Mouse (Mus musculus) brain, adult 2 months (tissue): ENCODE measurements around the gene Bad.

Experiments used
- DNase-seq: peaks from one replicate; pipeline ENCODE4 v3.0.0; 2011; ENCODE audit warnings: low read depth, low spot score

The Bad gene

DNA sequence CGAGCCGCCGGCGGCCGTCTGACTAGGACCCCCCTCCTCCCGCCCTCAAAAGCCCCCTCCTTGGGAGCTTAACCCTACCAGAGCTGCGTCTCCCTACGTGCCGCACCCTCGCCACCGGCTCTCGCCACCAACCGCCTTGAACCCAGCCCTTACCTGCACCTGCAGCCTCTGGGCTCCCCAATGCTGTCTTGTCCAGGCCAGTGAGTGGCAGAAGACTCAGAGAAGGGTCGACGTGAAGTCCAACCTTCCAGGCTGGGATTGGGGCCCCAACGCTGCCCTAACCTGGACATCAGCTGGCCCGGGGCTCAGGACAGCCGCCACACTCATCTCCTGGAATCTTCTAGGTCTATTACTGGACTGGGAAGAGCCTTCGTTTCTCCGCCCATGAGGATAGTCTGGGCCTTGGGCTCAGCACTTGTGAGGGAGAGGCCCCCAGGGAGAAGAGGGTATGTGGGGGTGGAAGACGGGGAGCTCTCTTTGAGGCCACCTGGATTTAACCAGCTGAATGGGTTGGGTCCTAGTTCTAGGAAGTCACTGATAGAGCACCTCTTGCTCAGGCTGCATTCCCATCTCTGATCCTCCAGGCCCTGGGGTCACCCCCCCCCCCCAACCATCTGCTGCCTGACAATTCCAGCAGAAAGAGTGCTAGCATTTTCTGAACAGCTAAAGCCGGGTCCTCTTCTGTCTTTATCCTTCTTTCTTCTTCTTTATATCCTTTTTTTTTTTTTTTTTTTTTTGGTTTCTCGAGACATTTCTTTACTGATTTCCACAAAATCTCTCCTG is 7.3 kb upstream of the Bad start, which contains the start of gene Kcnk4:
Gene Kcnk4 (minus strand): TSS at position 321 of the 783 bp plus-strand sequence.
- peak; percentile 44 for DNase-seq

DNA sequence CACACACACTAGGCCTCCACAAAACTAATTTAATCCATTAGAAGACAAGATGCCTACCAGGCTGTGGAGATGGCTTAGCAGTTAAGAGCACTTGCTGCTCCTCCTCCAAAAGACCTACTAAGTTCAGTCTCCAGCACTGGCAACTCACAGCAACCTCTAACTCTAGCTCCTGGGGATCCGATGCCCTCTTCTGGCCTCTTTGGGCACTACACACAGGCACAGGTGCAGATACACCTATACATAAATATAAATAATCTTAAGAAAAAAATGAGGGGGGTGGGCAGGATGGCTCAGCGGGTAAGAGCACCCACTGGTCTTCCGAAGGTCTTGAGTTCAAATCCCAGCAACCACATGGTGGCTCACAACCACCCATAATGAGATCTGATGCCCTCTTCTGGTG is 5.4 kb upstream of the Bad start:
- no peak for DNase-seq

DNA sequence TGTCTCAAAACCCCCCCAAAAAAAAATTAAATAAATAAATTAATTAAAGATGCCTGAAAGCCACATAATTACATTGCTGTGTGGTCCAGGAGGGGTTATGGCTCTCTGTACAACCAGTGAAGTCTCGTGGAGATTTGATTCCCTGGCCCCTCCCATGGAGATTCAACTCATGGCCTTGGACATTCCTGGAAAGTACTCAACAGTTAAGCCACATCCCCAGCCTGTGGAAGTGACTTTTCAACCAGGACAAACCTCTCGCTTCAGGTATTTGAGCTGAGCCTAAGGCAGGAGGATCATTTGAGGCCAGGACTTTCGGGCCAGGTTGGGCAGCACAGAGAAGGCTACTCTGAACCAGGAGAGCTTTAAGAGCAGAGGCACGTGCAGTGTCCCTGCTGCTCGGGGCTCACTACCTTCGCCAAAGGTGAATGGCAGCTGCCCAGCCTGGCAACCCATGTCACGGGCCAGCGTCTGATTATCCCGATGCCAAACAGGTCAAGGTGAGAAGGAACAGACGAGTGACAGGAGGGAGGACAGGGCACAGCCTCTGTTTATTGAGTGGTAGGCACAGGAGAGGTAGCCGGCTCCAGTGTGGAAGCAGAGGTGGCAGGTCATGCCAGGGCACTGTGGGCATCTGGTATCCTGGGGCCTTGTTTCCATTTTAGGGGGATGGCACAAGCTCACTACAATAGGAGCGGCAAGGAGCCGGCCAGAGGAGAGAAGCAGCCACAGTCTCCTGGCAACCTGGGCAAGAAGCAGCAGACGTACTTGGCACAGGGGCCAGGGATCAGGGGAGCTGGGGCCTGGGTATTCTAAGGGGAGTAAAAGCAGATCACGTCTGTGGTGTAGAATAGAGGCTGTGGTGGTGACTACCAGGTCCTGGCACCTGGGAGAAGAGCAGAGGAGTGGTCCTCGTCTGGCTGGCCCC is 3.9 kb upstream of the Bad start:
- DNase-seq = peak; percentile 63

DNA sequence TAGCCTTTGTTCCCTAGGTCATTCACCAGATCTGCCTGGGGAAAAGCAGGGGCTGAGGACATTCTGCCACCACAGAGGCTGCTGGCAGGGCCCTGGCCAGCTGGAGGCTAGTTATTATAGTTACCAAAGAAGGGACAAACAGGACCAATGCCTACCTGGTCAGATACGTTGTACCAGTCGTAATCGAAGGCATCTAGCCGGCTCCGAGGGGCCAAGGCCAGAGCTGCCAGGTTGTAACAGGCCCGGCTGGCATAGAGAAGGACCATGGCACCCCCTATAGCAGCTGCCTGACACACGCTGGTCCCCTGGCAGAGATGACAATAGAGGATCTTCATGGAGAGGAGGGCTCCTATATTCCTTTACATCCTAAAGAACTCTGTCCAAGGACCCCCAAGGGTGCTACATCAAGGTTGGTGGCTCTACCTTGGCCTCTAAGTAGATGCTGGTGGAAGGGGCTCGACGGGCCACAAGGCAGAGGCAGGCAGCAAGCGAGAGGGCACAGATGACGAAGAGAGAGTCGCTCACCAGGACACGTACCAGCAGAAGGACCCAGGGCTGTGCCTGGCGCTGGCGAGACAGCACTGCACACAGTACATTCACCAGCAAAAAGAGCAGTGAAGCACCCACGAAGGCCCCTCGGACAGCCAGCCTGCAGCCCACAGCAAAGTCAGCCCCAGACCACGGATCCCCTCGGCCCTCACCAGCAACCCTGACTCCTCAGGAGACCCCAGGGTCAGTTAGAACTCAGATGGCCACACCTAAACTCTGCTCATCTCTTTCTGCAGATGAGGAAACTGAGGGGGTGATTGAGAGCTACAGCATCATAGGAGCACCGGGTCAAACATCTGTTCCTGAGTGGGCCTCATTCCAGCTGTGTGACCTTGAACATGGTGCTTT is 2.3 kb upstream of the Bad start:
- DNase-seq = peak; percentile 41

DNA sequence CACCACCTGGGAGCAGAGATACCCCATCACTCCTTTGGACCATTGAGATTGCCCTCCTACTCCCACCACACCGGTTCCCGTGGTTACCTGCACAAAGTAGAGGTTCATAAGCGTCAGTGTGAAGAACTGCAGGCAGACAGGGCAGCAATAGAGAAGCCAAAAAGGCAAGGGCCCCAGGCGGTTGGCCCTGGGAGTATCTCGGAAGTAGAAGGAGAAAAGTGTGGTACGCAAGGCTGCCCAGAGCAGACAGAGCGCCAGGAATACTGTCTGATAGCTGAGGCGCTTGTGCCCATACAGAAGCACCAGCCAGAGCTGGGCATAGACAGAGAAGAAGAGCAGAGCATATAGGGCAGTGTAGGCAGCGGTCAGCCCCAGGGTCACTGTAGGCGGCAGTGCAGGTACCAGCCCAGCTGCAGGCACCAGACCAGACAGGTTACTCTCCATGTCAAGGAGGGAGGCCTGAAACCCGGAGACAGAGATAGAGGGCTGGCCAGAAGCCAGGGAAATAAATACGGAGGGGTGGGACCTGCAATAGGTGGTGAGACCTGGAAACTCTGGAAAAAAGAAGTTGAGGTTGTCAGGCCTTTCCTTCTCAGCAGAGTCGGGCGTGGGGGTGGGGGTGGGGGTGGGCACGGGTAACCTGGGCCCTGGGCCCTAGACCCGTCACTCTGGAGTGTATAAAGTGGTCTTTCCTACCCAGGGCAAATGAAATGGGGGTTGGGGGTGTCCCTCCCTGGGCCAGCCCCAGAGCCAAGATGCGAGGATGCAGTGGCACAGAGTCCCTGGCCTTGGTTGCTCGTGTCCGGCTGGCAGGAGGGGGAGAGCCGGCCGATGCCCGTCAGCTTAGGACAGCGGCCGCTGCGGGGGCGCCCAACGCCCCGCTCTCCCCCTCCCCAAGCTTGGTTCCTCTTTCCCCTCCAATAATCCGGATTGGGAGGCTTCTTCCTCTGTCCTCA is 987 bp upstream of the Bad start:
- DNase-seq = no peak

DNA sequence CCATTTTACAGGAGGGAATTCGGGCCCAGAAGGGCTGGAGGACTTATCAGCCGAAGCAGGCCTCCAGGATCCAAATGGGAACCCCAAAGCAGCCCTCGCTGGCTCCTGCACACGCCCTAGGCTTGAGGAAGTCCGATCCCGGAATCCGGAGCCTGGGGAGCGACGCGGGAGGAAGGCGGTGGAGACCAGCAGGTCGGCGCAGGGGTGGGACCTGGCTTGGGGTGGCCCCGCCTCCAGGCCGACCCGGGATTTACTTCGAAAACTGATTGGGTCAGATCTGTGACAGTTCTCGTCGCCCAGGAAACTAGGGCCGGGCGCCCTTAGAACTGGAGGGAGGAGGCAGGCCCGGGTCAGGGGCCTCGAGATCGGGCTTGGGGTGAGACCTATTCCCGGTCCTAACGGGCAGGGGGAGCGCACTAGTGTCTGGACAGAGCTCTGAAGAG is 609 bp downstream of the Bad start, which contains the start of gene Gpr137:
Gene Gpr137 (minus strand): TSS at position 232 of the 443 bp plus-strand sequence.
- peak; percentile 97 for DNase-seq

DNA sequence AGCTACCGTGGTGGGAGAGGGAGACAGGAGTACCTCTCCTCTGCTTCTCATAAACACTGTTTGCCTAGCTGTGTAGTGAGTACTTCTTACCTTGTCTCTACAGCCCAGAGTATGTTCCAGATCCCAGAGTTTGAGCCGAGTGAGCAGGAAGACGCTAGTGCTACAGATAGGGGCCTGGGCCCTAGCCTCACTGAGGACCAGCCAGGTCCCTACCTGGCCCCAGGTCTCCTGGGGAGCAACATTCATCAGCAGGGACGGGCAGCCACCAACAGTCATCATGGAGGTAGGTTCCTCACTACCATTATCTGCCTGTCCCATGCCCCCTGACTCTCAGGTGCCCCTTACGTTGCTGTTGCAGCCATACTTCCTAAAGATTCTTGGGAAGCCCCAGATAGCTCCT is 1.1 kb downstream of the Bad start:
- no peak for DNase-seq

DNA sequence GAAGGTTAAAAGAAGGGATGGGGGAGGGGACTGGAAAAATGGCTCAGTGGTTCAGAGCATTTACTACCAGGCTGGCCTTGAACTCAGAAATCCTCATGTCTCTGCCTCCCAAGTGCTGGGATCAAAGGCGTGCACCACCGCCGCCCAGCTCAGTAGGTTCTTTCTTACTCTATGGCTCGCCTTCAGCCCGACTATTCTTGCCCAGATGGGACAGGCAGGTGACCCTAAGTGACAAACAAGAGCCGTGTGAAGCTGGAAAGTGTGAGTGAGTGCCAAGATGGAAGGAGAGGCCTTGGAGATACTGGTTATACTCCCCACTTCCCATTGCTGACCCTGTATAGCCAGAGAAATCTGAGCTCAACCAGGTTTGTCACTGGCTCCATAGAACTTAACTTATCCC is 2.0 kb downstream of the Bad start:
- DNase-seq = no peak

DNA sequence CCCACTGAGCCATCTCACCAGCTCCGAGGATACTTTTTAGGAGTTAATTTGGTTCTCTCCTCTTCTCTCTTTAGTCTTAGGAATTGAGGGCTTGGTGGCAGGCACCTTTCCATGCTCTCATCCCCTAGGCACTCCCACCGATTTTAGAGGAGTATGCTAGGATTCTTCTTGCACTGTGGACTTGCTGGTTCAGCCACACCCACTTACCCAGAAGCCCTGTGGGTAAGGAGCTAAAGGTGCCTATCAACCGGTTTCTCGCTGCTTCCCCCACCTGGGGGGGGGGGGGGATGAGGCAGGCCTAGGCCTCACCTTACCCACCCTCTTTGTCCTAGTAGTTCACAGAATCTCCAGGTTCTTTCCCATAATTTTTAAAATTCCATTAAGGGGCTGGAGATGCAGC is 6.1 kb downstream of the Bad start:
- no peak for DNase-seq

DNA sequence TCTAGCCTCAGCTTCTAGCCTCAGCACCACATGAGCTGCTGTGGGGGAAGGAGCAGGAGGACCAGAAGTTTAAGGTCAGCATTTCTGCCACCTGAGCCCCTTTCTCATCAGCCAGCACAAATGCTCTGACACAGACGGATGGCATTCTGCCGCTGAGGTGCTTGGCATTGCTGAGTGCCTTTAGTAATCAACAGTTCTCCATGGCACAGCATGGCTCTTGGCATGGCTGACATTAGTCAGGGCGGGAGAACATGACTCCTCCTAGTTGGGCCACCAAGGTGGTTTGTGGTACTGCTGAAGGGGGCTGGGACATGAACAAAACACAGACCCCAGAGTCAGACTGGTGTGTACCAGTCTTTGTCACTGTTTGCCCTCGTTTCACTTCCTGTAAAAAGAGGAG is 6.5 kb downstream of the Bad start:
- peak; percentile 92 for DNase-seq

DNA sequence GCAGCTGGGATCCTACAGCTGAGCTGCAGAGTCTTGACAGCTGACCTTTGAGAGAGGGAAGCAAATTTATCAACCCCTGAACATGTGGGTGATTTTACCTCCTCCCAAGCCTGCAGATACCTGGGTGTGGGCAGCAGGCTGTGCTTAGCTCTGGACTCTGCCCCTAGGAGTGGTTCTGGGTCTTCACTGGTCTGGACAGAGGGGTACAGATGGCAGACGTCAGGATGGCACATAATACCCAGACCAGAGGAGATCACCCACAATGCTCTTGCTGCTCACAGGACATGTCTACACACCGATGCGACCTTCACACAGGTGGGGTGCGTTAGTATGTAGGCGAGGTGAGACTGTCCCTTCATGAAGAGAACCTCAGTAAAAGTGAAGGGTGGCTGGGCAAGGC is 7.9 kb downstream of the Bad start:
- no peak for DNase-seq

DNA sequence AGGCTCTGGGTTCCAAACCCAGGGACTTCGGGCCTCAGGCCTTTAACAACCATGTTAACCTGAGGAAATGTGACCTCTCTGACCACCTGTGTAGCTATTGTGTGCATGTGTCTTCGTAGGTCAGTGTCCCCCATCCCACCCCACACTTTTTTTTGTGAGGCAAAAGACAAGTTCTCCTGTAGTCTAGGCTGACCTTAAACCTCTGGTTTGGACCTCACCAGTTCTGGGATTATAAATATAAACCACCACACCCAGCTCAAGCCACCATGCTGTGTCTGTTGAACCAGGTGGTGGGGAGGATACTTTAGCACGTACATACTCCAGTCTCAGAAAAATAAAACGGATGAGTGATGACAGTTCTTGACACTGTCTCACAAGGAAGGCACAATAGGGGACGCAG is 8.3 kb downstream of the Bad start:
- no peak for DNase-seq

DNA sequence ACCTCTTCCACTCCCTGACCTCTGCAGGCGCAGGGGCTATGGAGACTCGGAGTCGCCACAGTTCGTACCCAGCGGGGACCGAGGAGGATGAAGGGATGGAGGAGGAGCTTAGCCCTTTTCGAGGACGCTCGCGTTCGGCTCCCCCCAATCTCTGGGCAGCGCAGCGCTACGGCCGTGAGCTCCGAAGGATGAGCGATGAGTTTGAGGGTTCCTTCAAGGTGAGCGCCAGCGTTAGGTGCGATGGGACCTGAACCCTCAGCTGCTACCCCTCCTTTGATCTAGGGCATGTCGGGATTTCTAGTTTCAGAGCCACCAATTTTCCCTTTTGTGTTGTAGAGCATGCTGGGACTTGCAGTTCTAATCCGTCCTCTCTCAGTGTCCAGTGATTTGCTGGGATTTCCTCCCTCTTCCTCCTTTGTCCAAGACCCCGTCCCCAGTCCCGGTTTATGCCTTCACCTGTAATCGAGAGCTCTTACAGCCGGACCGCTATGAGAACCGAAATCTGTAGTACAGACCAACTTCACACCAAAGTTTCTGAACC is 9.0 kb downstream of the Bad start:
- peak; percentile 91 for DNase-seq

DNA sequence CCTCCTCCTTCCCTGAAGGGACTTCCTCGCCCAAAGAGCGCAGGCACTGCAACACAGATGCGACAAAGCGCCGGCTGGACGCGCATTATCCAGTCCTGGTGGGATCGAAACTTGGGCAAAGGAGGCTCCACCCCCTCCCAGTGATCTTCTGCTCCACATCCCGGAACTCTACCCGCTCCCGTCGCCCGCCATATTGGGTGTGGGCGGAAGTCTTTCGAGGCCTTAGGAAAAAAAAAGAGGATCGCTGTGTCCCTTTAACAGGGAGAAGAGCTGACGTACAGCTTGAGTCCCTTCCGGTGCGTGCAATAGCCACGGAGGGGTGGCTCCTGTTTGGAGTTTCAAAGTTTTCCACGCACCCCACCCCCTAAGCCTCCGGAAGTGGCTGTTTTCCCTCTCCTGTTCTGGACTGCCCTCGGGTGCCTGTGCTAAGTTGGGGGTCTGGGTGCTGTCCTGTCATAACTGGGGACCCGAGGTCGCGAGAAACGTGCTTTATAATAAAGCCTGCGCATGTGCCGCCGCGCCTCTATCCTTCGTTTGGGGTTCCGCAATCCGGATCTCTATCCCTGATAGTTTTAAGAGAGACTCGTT is 9.8 kb downstream of the Bad start:
- peak; percentile 98 for DNase-seq

DNA sequence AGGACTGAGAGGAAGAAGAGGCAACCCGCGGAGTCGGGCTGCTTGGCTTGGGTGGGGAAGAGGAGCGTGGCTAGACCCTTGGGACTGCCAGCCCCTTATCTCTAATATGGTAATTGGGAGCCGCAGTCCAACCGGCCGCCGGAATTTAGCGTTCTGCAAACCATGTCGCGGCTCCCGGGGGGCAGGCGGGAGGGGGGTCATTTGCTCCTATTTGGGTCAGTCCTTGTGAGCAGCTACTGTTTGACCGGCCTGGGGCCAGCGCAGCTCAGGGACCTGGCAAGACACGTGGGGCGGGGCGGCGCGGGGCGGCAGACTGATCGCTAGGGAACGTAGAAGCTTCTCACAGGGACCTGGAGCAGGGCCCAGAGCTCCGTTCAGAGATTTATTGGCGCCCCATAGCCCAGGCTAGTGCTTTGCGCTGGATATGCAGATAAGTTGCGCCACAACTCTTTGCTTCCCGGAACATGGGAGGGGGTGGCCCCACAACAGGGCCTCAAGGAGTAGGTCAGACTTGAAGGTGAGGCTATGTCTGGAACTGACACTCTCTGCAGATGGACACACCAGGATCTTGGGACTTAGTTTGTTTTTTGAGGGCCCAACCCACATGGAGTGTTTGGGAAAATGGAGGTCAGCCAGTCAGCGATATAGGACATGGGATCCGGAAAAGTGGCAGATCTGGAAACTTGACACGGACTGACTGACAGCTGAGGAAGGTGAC is 10.5 kb downstream of the Bad start:
- DNase-seq = peak; percentile 77

DNA sequence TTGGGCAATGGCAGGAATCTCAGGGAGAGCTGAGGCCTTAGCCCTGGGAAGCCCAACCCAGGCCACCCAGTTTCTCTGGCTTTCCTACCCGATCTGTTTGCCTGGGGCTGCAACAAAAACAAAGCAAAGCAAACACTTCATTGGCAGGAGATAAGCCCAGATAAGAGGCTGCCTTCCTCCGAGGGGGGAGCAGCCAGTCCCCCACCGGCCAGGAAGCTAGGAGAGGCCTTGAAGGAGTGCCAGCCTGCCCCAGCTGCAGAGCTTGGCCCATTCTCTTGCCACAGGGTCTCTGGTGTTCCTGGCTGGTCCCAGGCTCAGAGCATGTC is 11.0 kb downstream of the Bad start:
- no peak for DNase-seq

DNA sequence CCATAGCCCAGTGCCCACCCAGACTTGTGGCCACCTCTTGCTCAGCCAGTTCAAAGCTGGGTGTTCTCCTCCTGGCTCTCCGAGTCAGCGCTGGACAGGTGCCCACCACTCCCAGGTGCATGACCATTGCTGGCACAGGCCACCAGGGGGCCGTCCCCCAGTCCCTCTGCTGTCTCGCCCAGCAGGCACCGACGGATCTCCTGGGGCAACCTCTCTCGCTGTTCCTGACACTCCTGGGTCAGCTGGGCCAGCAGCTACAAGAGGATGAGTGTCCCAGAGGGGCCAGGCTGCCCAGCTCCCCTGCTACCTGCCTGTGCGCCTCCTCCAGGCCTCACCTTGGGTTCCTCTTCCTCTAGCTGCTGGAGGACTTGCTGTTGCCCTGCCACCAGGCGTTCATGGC is 12.4 kb downstream of the Bad start:
- no peak for DNase-seq

DNA sequence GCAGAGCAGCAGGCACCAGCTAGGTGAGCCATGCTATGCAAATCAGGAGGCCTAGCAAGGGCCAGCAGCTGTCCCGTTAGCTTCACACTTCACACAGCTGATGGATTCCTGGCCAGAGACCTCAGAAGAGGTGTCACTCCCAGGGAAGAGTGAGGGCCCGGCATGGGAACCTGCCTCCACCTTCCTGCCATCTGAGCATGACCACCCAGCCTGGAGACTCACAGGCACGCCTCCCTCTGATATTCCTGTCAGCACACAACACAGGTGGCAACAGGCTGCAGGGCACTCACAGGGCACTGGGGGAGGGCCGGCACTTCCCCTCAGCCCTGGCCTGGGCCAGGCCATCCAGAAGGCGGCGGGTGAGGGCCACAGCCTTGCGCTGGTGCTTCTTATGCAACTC is 13.8 kb downstream of the Bad start:
- DNase-seq = no peak

DNA sequence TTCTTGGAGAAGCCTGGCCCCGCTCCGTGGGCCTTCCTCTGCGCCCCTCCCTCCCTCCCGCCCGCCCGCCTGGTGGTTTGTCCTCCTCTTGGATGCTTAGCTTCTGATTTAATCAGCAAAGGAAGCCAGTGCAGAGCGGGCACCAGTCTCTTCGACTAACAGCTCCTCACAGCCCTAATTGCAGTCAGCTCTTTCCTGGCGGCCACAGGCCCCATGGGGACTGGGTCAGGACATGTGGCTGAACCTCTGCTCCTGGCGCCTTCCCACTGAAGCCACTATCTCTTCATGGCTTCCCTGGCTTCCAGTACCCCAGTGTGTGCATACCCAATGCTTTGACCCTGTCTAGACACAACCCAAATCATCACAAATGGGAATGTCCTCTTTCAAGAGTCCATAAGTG is 14.8 kb downstream of the Bad start:
- no peak for DNase-seq
